Mouse (Mus musculus) olfactory bulb, adult 2 months (tissue): ENCODE results near the gene AW146154. TPM values are rescaled to one million over a fixed set of nuclear protein-coding genes. Genes with fewer than 3 reads are reported as not detected.
"Not testable (repeated sequence)": the region's sequence is repeated elsewhere in the genome, so short reads cannot be mapped to it uniquely, and the experiment has no call there.

ENCODE experiments used
- H3K27ac ChIP-seq: fragments of 200-500 bp; 2 replicates; pipeline ENCODE4 v1.5.1; 2012; ENCODE audit warnings: low read depth, low read length; ENCODE audit not compliant: insufficient read depth
- H3K4me1 ChIP-seq: fragments of 200-500 bp; 2 replicates; pipeline ENCODE4 v1.6.1; 2012; ENCODE audit warnings: low read length; ENCODE audit not compliant: control insufficient read depth, insufficient read depth
- H3K4me3 ChIP-seq: fragments of 200-500 bp; 2 replicates; pipeline ENCODE4 v1.5.1; 2012; ENCODE audit warnings: mild to moderate bottlenecking, low read depth, low read length, moderate library complexity; ENCODE audit not compliant: insufficient read depth
- CTCF ChIP-seq: fragments of 200-500 bp; IDR thresholded peaks from 2 replicates; pipeline ENCODE4 v1.5.1; 2012; ENCODE audit warnings: low read depth, mild to moderate bottlenecking, low read length, moderate library complexity; ENCODE audit not compliant: insufficient read depth
- POLR2A ChIP-seq: fragments of 200-500 bp; IDR thresholded peaks from 2 replicates; pipeline ENCODE4 v1.6.1; 2012; ENCODE audit warnings: mild to moderate bottlenecking, low read depth, low read length, moderate library complexity; ENCODE audit not compliant: insufficient read depth
- WGBS: fragments of 180-500 bp; shearing (Covaris S2); methylation state at CpG from one replicate; pipeline ENCODE4 v1.1.7; 2018; 5-methylcytosine and 5-hydroxymethylcytosine counted together
- polyA plus RNA-seq: library from polyadenylated mRNA; stranded (reverse); fragments of >200 nt; gene quantifications from 2 replicates; pipeline ENCODE4 v1.2.4, GENCODE M21; 2012; ENCODE audit warnings: low replicate concordance; ENCODE audit not compliant: missing spikeins, insufficient read depth, insufficient read length

AW146154 gene
- polyA plus RNA-seq: not detected in 2 replicates

DNA sequence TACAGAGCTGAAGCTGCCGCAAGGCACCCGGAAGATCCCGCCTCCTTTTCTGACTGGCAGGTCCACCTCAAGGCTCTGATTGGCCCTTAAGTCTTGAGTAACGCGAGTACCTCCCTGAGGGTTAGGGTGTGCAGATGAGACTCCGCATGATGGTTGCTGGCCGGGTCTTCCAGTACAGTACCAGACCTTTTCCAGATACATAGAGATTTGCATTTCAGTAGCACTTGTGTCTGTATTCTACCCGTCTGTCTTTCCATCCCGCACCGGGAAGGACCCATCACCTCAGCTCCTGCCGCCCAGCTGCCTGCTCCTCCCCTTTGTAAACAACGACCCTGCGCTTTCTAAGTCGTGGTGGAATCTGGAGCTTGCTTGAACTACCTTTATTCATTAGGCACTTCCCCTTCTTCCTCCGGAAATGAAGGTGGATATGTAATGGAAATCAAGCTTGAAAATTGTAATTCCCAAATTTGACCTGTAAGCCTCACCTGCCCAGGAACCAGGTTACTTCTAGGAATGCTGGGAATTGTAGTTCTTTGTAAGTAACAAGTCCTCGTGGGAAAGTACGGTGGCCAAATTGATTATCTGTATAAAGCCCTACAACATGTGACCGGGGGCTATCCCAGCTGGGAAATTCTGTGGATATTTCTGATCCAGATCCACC, at the start of gene AW146154, which contains the start of gene Gm20449:
Gene AW146154, minus strand, starts transcription at position 502 of the 661 bp plus-strand sequence.
Gene Gm20449, minus strand, starts transcription at position 29 of the 661 bp plus-strand sequence.
- TF ChIP-seq CTCF: no peak
- TF ChIP-seq POLR2A: peak; percentile 31; the same call in 1 of the 2 replicates
- Histone ChIP-seq H3K4me1 (no peaks in the 10 kb centered on the region), H3K27ac (no peak within 1 kb of the TSS), H3K4me3 (peak within 1 kb of the TSS; percentile 51)
- 0% methylated on average over 18 of the region's 18 CpGs for WGBS

DNA sequence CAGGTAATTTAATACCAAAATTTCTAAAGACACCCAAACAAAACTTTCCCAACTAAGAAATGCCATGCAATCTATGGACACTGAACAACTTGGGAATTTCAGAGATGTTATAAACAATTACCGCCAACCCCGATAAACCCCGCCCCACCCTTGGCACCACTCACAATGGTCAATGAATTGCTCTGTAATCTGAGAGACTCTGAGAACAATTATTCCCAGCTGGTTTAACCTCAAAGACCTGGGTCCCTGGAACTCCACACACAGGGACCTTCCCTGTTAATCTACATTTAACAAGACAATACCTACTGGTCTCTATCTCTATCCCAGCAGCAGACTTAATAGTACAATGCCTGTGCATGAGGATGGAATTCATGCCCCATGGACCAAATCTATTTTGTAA, 13.0 kb upstream of the AW146154 start:
- Histone ChIP-seq H3K4me3 (no peak overlapping the region), H3K4me1 (no peaks in the 10 kb centered on the region), H3K27ac (no peak overlapping the region)
- WGBS: 77% methylated on average over 3 of the region's 3 CpGs
- no peak for TF ChIP-seq CTCF

DNA sequence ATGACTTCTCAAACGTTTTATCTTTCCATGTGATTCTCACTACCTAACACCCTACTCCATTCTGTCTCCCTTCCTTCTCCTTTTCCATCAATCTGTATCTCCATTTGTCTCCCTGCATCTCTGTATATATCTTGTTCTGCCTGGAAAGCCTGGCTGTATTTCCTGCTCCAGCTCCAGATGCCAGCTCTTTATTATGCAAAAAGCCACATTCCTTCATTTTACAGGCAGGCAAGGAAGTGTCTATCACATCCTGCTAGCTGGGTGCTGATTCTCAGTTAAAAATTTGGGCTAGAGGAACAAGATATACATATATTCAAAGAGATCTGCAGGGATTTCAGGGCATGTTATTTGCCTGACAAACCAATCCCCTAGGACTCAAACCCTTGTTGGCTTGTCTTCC, 12.5 kb upstream of the AW146154 start:
- WGBS: 14% methylated on average over 1 of the region's 1 CpGs
- no peak overlapping the region for H3K4me3 ChIP-seq
- no peaks in the 10 kb centered on the region for H3K4me1 ChIP-seq
- TF ChIP-seq POLR2A (no peak), CTCF (no peak)
- H3K27ac ChIP-seq: no peak overlapping the region

DNA sequence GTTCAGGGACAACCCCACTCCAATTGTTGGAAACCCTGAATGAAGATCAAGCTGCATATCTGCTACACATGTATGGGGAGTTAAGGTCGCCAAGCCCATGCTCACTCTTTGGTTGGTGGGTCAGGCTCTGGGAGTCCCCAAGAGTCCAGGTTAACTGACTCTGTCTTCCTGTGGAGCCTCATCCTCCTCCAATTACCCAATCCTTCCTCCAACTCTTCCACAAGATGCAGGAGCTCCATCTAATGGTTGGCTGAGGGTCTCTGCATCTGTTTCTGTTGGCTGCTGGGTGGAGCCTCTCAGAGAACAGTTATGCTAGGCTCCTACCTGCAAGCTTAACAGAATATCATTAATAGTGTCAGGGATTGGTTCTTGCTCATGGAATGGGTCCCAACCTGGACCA, 2.7 kb upstream of the AW146154 start:
- Histone ChIP-seq H3K4me1 (no peaks in the 10 kb centered on the region), H3K4me3 (no peak overlapping the region), H3K27ac (no peak overlapping the region)
- 67% methylated on average over 1 of the region's 1 CpGs for WGBS
- TF ChIP-seq CTCF (no peak), POLR2A (no peak)

DNA sequence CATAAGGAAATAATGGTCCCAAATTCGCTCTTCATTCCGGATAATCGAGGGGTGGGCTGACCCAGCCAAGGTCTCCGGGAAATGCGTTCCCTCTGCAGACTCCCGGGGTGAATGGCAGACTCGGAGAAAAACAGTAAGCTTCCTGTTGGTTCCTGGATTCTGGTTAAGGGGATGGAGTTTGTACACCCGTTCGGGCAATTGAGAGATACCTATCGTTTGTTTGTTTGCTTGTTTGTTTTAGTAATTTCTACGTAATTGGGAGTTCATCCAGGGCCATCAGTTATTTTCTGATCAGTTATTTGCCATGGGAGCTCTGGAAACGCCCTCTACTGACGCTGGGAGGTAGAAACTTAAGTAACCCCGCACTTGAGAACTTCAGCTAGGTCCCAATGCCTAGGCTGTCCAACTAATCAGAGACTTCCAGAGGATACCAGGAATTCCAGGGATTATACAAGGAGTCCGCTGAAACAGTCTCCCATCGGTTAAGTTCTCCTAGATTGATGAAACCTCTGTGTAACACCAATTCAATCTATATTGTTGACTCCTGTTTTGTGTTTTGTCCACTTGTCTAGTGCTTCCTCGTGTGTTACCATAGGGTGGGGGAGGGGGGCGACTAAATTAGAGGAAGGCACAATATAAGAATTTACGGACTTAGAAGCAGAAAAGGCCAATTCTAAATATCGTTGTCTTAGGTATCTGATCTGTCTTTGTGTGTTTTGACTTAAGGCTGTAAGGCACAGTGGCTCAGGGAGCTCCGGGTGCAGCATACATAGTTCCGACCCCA, 653 bp upstream of the AW146154 start:
- TF ChIP-seq POLR2A (no peak), CTCF (no peak)
- Histone ChIP-seq H3K4me3 (peak overlapping the region; percentile 50), H3K4me1 (no peaks in the 10 kb centered on the region), H3K27ac (no peak overlapping the region)
- 18% methylated on average over 22 of the region's 22 CpGs for WGBS

DNA sequence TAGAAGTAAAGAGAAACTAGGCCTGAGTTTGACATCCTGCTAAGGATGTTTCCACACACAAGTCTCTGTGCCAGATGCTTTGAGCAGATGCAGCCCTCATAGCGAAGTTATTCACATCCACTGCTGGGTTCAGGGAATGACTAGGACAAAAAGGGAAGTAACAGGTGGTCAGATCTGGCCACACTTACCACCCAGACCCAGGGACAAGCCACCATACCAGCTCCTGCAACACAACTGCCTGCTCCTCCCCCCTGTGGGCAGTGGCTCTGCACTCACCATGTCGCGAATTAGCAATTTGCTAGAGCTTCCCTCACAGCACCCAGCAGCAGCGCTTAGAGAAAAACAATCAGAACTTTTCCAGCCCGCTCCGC, 687 bp downstream of the AW146154 start:
- peak overlapping the region; percentile 51 for H3K4me3 ChIP-seq
- H3K4me1 ChIP-seq, H3K27ac ChIP-seq: not testable (repeated sequence)
- 0% methylated on average over 6 of the region's 6 CpGs for WGBS

DNA sequence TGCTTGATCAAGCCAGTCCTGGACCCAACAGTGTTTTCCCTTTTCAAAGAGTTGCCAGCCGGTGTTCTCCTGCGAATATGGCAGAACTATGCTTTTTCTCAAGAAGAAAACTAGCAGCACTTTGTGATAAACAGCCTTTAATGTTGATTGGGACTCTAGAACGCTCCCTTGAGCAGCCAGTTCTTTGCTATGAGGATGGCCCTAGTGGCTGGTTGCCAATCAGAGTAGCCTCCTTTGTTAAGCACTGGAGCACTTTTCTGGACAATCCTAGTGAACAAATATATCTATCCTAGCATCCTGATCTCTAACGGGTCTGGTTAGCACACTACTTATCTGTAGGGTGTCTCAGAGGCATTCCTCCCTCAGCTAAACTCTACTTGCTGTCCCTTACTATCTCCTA, 1.2 kb downstream of the AW146154 start:
- not testable (repeated sequence) for H3K4me3 ChIP-seq, H3K4me1 ChIP-seq, H3K27ac ChIP-seq
- WGBS: 66% methylated on average over 3 of the region's 4 CpGs

DNA sequence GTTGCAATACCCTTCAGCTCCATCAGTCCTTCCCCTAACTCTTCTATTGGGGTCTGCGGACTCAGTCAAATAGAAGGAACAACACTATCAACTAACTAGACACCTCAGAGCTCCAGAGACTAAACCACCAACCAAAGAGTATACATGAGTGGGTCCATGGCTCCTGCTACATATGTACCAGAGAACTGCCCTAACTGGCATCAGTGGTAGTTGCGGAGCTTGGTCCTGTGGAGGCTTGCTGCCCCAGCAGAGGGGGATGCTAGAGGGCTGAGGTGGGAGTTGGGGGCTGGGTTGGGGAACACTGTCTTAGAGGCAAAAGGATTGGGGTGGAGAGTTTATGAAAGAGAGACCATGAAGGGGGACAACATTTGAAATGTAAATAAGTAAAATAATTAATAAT, 1.8 kb downstream of the AW146154 start:
- no peak for TF ChIP-seq POLR2A
- no peak for TF ChIP-seq CTCF
- 100% methylated on average over 2 of the region's 2 CpGs for WGBS
- Histone ChIP-seq H3K4me1 (no peaks in the 10 kb centered on the region), H3K27ac (no peak overlapping the region), H3K4me3 (no peak overlapping the region)

DNA sequence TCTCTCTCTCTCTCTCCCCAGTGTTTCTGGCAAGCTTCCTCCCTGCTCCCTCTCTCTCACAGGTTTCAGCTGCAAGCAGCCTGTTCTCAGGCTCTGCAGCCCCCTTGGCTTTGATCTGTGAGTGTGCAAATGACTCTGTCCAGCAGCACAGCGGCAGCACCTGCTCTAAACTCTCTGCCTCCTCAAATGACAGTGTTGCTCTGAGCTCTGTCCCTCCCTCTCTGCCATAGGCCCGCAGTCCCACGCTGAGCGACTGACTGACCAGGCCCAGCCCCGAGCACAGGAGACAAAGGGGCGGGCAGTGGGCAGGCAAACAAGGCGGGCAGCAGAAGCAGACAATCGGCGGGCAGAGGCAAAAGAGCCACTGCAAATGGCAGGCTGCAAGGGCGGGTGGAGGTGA, 47.8 kb downstream of the AW146154 start:
- Histone ChIP-seq H3K4me1 (no peaks in the 10 kb centered on the region), H3K4me3 (no peak overlapping the region), H3K27ac (no peak overlapping the region)
- WGBS: 8% methylated on average over 10 of the region's 10 CpGs
- TF ChIP-seq POLR2A: no peak
- no peak for TF ChIP-seq CTCF

DNA sequence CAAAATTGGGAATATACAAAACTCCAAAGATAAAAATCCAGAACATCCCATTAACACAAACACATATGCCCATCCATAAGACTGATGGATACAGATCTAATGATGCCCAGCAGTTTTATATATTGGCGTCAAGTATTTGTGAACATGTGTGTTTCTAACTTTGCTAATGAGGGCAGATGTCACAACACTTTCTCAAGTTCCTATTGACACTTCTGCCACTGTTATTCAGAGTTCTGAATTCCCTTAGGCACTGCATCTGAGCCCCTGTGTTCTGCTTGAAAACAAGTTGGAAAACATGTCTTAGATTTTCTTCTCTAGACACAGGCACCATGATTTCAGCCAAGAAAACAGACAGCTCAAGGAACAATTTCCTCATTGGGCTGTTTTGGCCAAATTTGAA, 51.1 kb downstream of the AW146154 start, which contains the start of gene Vmn2r57:
Gene Vmn2r57, minus strand, starts transcription at position 101 of the 400 bp plus-strand sequence.
- not testable (repeated sequence) for H3K27ac ChIP-seq, H3K4me1 ChIP-seq, H3K4me3 ChIP-seq
- WGBS: 60% methylated on average over 1 of the region's 1 CpGs

Other genes with a start within 250 kb of the AW146154 start
- not detected in 2 replicates for gene AI987944, start 106.5 kb downstream of the AW146154 start, polyA plus RNA-seq
- gene Vmn2r57, start 51.2 kb downstream of the AW146154 start, polyA plus RNA-seq: not detected in 2 replicates
- gene Gm20449, start 473 bp downstream of the AW146154 start, polyA plus RNA-seq: not detected in 2 replicates
- gene Gm6871, start 73.8 kb upstream of the AW146154 start, polyA plus RNA-seq: not detected in 2 replicates
- not detected in 2 replicates for gene 2610021A01Rik, start 99.3 kb upstream of the AW146154 start, polyA plus RNA-seq
- not detected in 2 replicates for gene Zfp788, start 133.3 kb upstream of the AW146154 start, polyA plus RNA-seq